15 mouse cellular contexts compared by ENCODE assay signal in the genomic region with DNA sequence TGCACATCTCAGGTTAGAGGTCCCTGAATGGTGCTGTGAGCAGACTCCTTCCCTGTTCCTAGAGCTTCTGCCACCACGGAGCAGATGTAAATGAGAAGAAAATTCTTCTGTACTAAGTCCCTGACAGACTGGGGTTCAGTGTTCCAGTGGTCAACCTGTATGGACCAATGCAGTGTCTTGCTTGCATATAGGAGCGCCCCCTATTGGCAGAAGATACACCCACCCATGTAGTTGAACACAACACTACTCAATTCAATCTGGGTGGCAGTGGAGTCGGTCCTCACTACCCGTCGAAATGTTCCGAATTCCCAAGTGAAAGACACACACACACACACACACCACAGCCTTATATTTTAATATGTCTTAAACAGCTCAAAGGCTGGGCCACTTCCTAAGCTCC.
DNase-seq lines count a peak whose midpoint lies in the region; ATAC-seq and TF ChIP-seq lines count a peak whose summit lies in the region.
"Had no signal": no experiment of that assay in that cellular context is flagged by ENCODE, and none has a peak within 500 bp of the region (broad histone marks: within the 10 kb centered on the region; RNA-seq: fewer than 3 reads in every experiment).

No protein-coding gene starts in this region.

- H3K4me1 ChIP-seq in heart, postnatal 0 days (ENCODE audit: control insufficient read depth, insufficient read depth), result no peaks in the 10 kb centered on the region
- no peaks in the 10 kb centered on the region for H3K4me1 ChIP-seq in lung, postnatal 0 days (ENCODE audit: insufficient read depth, low read depth, low read length)
- no peaks in the 10 kb centered on the region for H3K4me1 ChIP-seq in ES-Bruce4 (ENCODE audit: control insufficient read depth, insufficient read depth, low read length)
- 0 out of 2 replicates have a peak, but pooled peaks cover 5% of the 10 kb centered on the region for H3K4me1 ChIP-seq in liver, postnatal 0 days (ENCODE audit: insufficient read depth)
- H3K4me1 ChIP-seq in forebrain, embryonic 14.5 days (ENCODE audit: control insufficient read depth, insufficient read depth, low read length), result no peaks in the 10 kb centered on the region
- H3K4me1 ChIP-seq: midbrain, embryonic 10.5 days; neural tube, embryonic 13.5 days had no signal

- no peak overlapping the region for H3K4me3 ChIP-seq in heart, postnatal 0 days (ENCODE audit: low read depth, low read length)
- H3K4me3 ChIP-seq in lung, postnatal 0 days (ENCODE audit: low read depth, low read length), result no peak overlapping the region
- no peak overlapping the region for H3K4me3 ChIP-seq in ES-Bruce4 (ENCODE audit: low read depth, low read length)
- no peak overlapping the region for H3K4me3 ChIP-seq in liver, postnatal 0 days (ENCODE audit: low read depth, low read length)
- no peak overlapping the region for H3K4me3 ChIP-seq in forebrain, embryonic 14.5 days (ENCODE audit: low read depth, low read length)
- H3K4me3 ChIP-seq: heart, embryonic 13.5 days; limb, embryonic 15.5 days; midbrain, embryonic 10.5 days; neural tube, embryonic 13.5 days had no signal

- no peak for TF ChIP-seq EP300 in heart, postnatal 0 days (IDR thresholded peaks at IDR 0.05; ENCODE audit: low read depth)
- no peak for TF ChIP-seq EP300 in lung, postnatal 0 days (IDR thresholded peaks at IDR 0.05)
- TF ChIP-seq EP300 in ES-Bruce4 (IDR thresholded peaks at IDR 0.05; ENCODE audit: insufficient read depth, low read depth, low read length), result no peak
- TF ChIP-seq EP300 in liver, postnatal 0 days (IDR thresholded peaks at IDR 0.05; ENCODE audit: low read depth), result no peak

- no peaks in the 10 kb centered on the region for H3K36me3 ChIP-seq in heart, postnatal 0 days (replicated peaks; ENCODE audit: control insufficient read depth, insufficient read depth, low read length)
- no peaks in the 10 kb centered on the region for H3K36me3 ChIP-seq in lung, postnatal 0 days (ENCODE audit: insufficient read depth, low read length)
- no peaks in the 10 kb centered on the region for H3K36me3 ChIP-seq in ES-Bruce4 (ENCODE audit: control insufficient read depth, insufficient read depth, low read length, poor library complexity, severe bottlenecking)
- H3K36me3 ChIP-seq in liver, postnatal 0 days (replicated peaks; ENCODE audit: insufficient read depth, low read length), result no peaks in the 10 kb centered on the region
- no peaks in the 10 kb centered on the region for H3K36me3 ChIP-seq in forebrain, embryonic 14.5 days (ENCODE audit: control insufficient read depth, insufficient read depth, low read length)
- H3K36me3 ChIP-seq: heart, embryonic 13.5 days; limb, embryonic 15.5 days; midbrain, embryonic 10.5 days; neural tube, embryonic 13.5 days had no signal

- H3K9me3 ChIP-seq in heart, postnatal 0 days (replicated peaks; ENCODE audit: control insufficient read depth, low read length), result no peaks in the 10 kb centered on the region
- no peaks in the 10 kb centered on the region for H3K9me3 ChIP-seq in lung, postnatal 0 days (ENCODE audit: low read length)
- H3K9me3 ChIP-seq in ES-Bruce4 (replicated peaks; ENCODE audit: control insufficient read depth, insufficient read depth, low read length, poor library complexity, severe bottlenecking), result no peaks in the 10 kb centered on the region
- no peaks in the 10 kb centered on the region for H3K9me3 ChIP-seq in liver, postnatal 0 days (ENCODE audit: low read length)
- no peaks in the 10 kb centered on the region for H3K9me3 ChIP-seq in forebrain, embryonic 14.5 days (replicated peaks; ENCODE audit: control insufficient read depth, low read length)
- H3K9me3 ChIP-seq: heart, embryonic 13.5 days; limb, embryonic 15.5 days; midbrain, embryonic 10.5 days; neural tube, embryonic 13.5 days had no signal

- TF ChIP-seq POLR2A in ES-Bruce4 (IDR thresholded peaks at IDR 0.05; ENCODE audit: insufficient read depth, low read length), result no peak

- H3K27me3 ChIP-seq in heart, postnatal 0 days (ENCODE audit: control insufficient read depth, insufficient read depth, low read length), result no peaks in the 10 kb centered on the region
- H3K27me3 ChIP-seq in lung, postnatal 0 days (replicated peaks; ENCODE audit: insufficient read depth, low read length), result no peaks in the 10 kb centered on the region
- H3K27me3 ChIP-seq in ES-Bruce4 (ENCODE audit: control insufficient read depth, insufficient read depth, low read length, poor library complexity, severe bottlenecking), result no peaks in the 10 kb centered on the region
- H3K27me3 ChIP-seq in liver, postnatal 0 days (ENCODE audit: insufficient read depth, low read length), result no peaks in the 10 kb centered on the region
- H3K27me3 ChIP-seq in forebrain, embryonic 14.5 days (replicated peaks; ENCODE audit: control insufficient read depth, insufficient read depth, low read length), result no peaks in the 10 kb centered on the region
- H3K27me3 ChIP-seq: heart, embryonic 13.5 days; limb, embryonic 15.5 days; neural tube, embryonic 13.5 days had no signal

- DNase-seq in heart, postnatal 0 days (ENCODE audit: low spot score), result no peak
- no peak for DNase-seq in heart, adult 9 months (ENCODE audit: low spot score in 2 of 2)
- DNase-seq in lung, postnatal 0 days (ENCODE audit: low spot score), result no peak
- no peak for DNase-seq in lung, postnatal 14 days
- no peak for DNase-seq in liver, postnatal 0 days
- no peak for DNase-seq in forebrain, embryonic 14.5 days (ENCODE audit: low spot score)
- DNase-seq in testis, postnatal 14 days (ENCODE audit: low spot score), result no peak
- DNase-seq: adrenal gland, postnatal 25 days; cerebellum, adult 9-11 months; right cerebral cortex, postnatal 4 days had no signal

- no peak overlapping the region for H3K27ac ChIP-seq in heart, postnatal 0 days (ENCODE audit: low read depth)
- H3K27ac ChIP-seq in lung, postnatal 0 days (ENCODE audit: low read length), result no peak overlapping the region
- H3K27ac ChIP-seq in ES-Bruce4 (ENCODE audit: insufficient read depth, low read length), result no peak overlapping the region
- H3K27ac ChIP-seq in liver, postnatal 0 days (ENCODE audit: low read depth), result no peak overlapping the region
- H3K27ac ChIP-seq in forebrain, embryonic 14.5 days (ENCODE audit: low read depth, low read length), result no peak overlapping the region
- H3K27ac ChIP-seq: heart, embryonic 13.5 days; limb, embryonic 15.5 days; midbrain, embryonic 10.5 days; neural tube, embryonic 13.5 days had no signal

- WGBS in heart, postnatal 0 days, result 71% methylated on average over 6 of the region's 6 CpGs
- WGBS in lung, postnatal 0 days, result 74% methylated on average over 6 of the region's 6 CpGs
- 77% methylated on average over 6 of the region's 6 CpGs for WGBS in liver, postnatal 0 days (ENCODE audit: insufficient replicate concordance)
- WGBS in forebrain, embryonic 14.5 days, result 72% methylated on average over 6 of the region's 6 CpGs

- peak; percentile 10; the same call in 1 of the 2 replicates for TF ChIP-seq CTCF in heart, postnatal 0 days (IDR thresholded peaks at IDR 0.05; ENCODE audit: low read depth)
- TF ChIP-seq CTCF in lung, postnatal 0 days (IDR thresholded peaks at IDR 0.05), result peak; percentile 30; the same call in 1 of the 2 replicates
- peak; percentile 38 for TF ChIP-seq CTCF in ES-Bruce4 (IDR thresholded peaks at IDR 0.05; ENCODE audit: low read depth, low read length)
- TF ChIP-seq CTCF in liver, postnatal 0 days (IDR thresholded peaks at IDR 0.05; ENCODE audit: low read depth), result peak; percentile 55

- H3K9ac ChIP-seq in heart, postnatal 0 days (replicated peaks; ENCODE audit: low read depth, low read length), result no peak overlapping the region
- no peak overlapping the region for H3K9ac ChIP-seq in lung, postnatal 0 days (replicated peaks; ENCODE audit: low read depth)
- no peak overlapping the region for H3K9ac ChIP-seq in ES-Bruce4 (ENCODE audit: low read depth, poor library complexity, severe bottlenecking)
- H3K9ac ChIP-seq in liver, postnatal 0 days (replicated peaks), result no peak overlapping the region
- no peak overlapping the region for H3K9ac ChIP-seq in forebrain, embryonic 14.5 days (ENCODE audit: low read length)
- H3K9ac ChIP-seq: heart, embryonic 13.5 days; limb, embryonic 15.5 days; neural tube, embryonic 13.5 days had no signal

- no peak for ATAC-seq in heart, postnatal 0 days (ENCODE audit: insufficient read depth, low read depth)
- ATAC-seq in lung, postnatal 0 days, result no peak
- no peak for ATAC-seq in liver, postnatal 0 days
- no peak for ATAC-seq in forebrain, embryonic 14.5 days

- no peak overlapping the region for H3K4me2 ChIP-seq in heart, postnatal 0 days (ENCODE audit: low read depth, low read length)
- no peak overlapping the region for H3K4me2 ChIP-seq in lung, postnatal 0 days (replicated peaks; ENCODE audit: low read depth, low read length)
- H3K4me2 ChIP-seq in liver, postnatal 0 days (ENCODE audit: low read depth, low read length), result no peak overlapping the region
- H3K4me2 ChIP-seq in forebrain, embryonic 14.5 days (ENCODE audit: low read length), result no peak overlapping the region
- H3K4me2 ChIP-seq: heart, embryonic 13.5 days; limb, embryonic 15.5 days; neural tube, embryonic 13.5 days had no signal
